Mouse (Mus musculus): ENCODE data around the gene Hoxa9.

DNA sequence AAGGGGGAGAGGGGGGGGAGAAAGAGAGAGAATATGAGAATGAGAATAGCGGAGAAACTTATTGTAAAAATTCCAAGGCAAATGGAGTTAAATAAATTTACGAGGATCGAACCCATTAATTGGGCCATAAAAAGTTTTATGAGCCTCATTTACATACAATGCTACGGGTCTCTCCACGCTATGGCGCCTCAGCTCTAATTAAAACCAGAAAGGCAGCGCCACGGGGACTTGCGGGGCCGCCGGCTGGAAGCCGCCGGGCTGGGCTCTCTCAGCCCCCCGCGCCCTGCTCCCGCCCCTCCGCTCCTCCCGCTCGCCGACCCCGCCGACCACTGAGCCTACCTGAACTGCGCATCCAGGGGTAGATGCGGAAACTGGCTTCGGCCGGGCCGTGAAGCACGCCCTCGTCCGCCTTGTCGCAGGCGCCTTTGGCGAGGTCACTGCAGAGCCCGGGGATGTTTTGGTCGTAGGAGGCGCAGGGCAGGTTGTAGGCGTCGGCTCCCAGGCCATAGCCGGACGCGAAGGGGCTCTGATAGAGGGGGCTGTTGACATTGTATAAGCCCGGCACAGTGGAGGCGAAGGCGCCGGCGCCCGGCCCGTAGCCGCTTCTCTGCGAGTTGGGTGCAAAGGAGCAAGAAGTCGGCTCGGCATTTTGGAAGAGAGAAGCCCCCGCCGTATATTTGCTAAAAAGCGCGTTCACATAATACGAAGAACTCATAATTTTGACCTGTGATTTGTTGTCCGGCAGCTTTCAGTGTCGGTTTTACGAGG is 14.0 kb downstream of the Hoxa9 start:
- no peak for TF ChIP-seq CTCF (IDR thresholded peaks at IDR 0.05; ENCODE audit: control insufficient read depth, insufficient read depth, insufficient replicate concordance, low read depth, low read length)
- no peak for TF ChIP-seq POLR2A (IDR thresholded peaks at IDR 0.05; ENCODE audit: control insufficient read depth, low read depth, low read length)

Data from testis, adult 2 months (tissue).